Mouse (Mus musculus) adrenal gland, adult (tissue): Measurements from ENCODE around the gene Atp1a1.

Experiments
- DNase-seq, 2 experiments: peaks; one replicate each; pipeline ENCODE4 v3.0.0; 2022 to 2023; ENCODE audit warnings: low spot score in 1 of 2; ENCODE audit not compliant: inconsistent age in 2 of 2

Atp1a1 gene

DNA sequence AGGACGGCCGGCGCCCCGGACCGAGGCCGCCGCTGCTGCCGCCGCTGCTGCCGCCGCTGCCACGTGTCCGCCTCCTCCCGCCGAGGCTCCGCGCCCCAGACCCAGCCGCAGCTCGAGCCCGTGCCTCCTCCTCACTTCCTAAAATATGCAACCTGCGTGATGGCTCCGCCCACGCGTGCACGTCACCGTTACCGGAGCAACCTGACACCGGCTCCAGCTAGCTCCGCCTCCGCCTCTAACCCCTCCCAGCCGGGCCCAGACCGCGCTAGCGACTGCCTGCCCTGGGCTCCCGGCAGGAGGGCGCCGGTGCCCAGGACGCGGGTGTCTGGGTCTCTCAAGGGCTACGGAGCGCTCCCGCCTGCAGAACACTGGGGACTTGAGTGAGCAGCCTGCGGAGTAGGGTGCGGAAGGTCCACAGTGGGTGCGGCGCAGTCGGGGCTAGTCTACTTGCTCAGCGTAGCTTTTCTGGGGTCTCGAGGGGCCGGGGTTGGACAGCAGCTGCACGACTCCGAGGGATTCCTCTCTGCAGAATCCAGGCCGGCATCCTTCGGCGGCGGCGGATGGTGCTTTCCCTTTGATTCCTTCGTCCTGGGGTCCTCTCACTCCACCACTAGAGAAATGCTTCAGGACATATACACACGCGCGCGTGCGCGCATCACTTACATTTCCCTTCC, at the start of gene Atp1a1:
TSS of gene Atp1a1 (minus strand) at position 135 of the 674 bp plus-strand sequence.
- peak; percentile 99 to 100 for DNase-seq

GRCm38 (mm10) chr3:101653446-101653845, 49.0 kb upstream of the Atp1a1 start:
- no peak for DNase-seq

GRCm38 (mm10) chr3:101652967-101653366, 48.5 kb upstream of the Atp1a1 start:
- DNase-seq, result peak in 1 of 2 experiments; percentile 53

DNA sequence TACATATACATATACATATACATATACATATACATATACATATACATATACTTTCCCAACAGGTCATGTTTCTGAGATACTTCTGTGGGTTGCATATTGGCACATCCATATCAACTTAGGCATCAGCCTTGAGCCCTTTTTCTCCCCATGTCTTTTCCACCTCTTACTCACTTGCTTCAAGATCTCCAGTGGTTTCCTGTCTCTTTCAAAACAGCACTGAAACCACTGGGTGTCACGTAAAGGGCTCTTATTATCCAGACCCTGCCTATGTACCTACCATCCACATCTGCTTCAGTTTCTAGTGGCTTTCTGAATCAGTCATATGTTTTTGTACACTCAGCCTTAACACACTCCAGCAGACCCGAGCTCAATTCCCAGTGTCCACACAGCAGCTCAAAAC, 45.8 kb upstream of the Atp1a1 start:
- DNase-seq, result no peak

DNA sequence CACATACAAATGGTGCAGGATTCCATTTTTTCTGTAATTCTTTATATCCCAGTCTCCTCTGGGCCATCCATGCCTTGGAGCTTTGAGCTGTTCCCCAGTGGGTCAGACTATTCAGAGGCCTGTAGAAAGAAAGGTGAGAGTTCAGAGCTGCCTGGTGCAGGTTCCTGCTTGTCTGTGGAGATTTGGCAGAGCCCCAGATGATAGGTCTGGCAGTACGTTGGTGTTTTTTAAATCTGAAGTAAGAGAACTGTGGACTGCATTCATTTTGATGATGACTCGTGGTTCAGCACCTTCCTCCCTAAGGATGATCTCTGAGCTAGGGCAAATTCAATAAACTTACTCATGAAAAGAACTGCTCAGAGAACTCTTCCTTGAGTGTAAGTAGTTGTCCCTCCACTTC, 44.8 kb upstream of the Atp1a1 start:
- DNase-seq, result no peak

DNA sequence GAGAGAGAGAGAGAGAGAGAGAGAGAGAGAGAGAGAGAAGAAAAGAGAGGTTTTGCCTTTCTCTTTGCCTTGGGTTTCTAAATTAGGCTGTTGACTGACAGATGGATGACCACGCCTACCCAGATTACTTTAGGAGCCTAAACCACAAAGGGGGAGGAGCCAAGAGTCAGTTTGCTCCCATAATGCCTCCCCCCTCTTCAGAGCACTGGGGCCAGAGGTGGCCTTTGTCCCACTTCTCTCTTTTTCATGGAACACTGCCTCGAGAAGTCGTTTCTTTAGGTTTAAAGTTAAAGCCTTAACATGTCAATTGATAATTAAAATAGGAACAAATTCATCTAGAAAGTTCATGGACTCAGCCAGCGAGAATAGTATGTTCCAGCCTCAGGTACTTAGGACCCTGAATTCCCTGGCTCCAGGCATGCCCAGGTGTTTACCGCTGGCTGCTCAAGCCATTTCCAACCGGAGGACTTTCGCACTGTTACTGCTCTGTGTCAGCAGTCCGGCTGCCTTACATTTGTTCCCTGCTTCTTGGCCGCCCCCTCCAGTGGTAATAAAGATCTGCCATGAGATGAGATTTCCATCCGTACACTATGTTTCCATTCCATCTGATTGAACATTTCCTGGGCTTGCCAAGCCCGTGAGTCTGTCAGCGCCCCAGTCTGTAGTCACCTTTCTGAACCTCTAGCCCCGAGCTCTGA, 43.8 kb upstream of the Atp1a1 start:
- DNase-seq, result no peak

DNA sequence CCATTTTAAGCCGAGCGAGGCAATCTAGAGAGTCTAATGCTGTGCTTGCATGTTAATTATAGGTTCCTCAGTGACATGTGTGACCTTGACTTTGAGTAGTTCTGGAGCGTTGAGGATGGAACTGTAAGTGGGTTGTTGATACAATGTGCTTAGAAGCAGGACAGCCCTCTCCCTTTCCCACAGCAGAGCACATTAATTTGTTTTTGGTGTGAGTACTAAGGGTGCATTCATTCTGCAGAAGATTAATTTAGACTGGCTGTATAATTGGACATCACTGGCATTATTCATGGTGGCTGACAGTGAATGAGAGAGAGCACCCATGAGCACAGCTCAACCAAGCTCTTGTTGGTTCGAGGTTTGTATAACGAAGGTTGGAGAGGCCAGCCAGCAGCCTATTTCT, 42.3 kb upstream of the Atp1a1 start:
- DNase-seq, result no peak

- DNase-seq, result no peak
Observed at GRCm38 (mm10) chr3:101645569-101646106, 41.2 kb upstream of the Atp1a1 start.

DNA sequence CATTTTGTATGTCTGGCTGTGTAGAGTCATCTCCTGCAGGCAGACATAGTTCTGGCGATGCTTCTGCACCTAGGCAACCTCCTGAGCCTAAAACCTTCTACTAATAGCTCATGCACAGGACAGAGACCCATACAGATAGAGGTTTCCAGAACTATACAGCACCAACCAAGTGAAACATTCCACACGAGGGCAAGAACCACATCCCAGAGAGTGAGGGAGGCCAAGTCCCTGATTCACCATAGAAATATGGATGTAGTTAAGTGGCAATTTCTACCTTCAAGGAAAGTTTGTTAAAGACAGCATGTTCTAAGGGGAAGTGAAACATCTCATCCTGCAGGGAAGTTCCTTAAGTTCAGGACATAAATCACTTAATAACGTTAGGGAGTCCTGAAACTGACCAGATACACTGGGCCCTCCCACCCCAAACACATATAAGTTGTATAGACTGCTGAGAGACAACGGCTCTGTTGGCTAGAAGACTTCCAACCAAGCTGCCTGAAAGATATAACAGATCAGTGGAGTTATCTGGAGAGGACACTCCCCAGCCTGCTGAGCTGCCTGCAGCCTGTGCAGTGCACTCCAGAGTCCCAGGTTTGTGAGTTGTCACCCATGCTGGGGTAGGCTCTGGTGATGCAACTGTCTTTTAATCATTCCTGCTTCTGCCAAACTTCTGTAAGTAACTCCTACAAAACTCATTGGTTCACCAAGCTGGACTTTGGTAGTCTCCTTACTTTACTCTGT, 39.7 kb upstream of the Atp1a1 start:
- no peak for DNase-seq

GRCm38 (mm10) chr3:101643264-101643663, 38.8 kb upstream of the Atp1a1 start:
- DNase-seq, result no peak

- peak in 1 of 2 experiments; percentile 56 for DNase-seq
Observed at GRCm38 (mm10) chr3:101638223-101638622, 33.7 kb upstream of the Atp1a1 start.

GRCm38 (mm10) chr3:101636510-101636909, 32.0 kb upstream of the Atp1a1 start:
- DNase-seq, result no peak

DNA sequence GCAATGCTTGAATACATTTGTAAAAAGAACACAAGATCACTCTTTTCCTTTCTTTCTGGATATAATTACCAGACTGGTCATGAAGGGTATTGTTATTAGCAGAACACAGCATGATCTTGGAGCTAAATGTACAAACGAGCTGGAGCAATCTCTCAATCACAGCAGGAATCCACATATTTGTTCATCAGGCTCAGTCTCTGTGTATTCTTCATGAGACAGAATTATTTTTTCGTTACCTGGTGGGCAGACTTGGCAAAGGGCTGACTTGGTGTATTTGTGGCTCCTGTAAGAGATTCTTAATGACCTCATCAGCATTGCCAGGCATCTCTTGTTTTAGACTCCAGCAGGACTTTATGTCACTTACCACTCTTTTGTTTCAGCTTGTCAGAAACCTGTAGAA, 31.6 kb upstream of the Atp1a1 start:
- no peak for DNase-seq

- DNase-seq, result no peak
Observed at GRCm38 (mm10) chr3:101634141-101634900, 29.8 kb upstream of the Atp1a1 start.

DNA sequence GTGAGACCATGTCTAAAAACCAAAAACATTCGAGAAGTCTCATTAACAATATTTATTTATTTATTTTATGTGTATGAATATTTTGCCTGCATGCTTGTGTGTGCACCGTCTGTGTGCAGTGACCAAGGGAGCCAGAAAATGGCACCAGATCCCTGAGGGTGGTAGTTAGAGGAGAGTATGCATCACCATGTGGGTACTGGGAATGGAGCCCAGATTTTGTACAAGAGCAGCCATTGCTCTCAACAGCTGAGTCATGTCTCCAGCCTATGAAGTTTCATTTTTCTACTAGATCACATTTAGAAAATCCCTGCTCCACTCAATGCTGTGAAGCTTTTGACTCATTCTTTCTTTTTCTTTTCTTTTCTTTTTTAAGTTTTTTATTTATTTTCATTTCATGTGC, 23.8 kb upstream of the Atp1a1 start:
- no peak for DNase-seq

GRCm38 (mm10) chr3:101624287-101624686, 19.8 kb upstream of the Atp1a1 start:
- peak in 1 of 2 experiments; percentile 53 for DNase-seq

DNA sequence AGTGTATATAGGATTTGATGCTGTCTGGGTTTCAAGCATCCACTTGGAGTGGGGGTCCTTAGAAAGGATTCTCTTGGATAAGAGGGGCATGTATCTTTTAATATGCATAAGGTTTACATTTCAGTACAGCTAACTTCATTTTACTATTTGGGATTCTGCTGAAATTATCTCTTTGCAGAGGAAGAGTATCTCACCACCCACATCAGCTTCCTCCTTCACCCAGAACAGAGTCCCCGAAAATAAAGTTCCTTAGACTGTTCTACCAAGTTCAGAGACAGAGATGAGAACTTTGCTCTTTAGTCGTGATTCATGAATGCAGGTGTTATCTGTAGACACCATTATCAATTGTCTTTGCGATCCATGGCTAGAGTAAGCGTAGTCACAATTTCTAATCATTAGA, 14.5 kb upstream of the Atp1a1 start:
- DNase-seq, result no peak

- no peak for DNase-seq
Observed at GRCm38 (mm10) chr3:101618505-101618904, 14.0 kb upstream of the Atp1a1 start.

- peak; percentile 52 to 80 for DNase-seq
Observed at GRCm38 (mm10) chr3:101617451-101617850, 13.0 kb upstream of the Atp1a1 start.

GRCm38 (mm10) chr3:101617007-101617406, 12.5 kb upstream of the Atp1a1 start:
- no peak for DNase-seq

DNA sequence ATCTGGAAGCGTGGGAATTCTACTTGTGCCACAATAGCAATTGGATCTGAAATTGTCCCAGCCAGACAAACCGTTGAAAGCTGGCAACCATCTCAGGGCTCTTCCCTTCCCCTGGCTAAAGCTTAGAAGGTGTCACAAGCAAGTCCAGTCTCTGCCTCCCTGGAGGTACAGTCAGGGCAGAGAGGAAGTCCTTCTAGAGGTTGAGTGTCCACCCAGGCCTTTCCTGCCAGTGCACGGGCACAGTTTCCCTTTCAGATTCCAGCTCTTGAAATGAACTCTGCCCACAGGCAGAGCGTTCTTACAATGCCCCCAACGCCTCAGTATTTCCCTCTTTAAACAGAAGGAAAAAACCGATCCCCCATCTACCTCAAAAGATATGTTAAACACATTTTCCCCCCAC, 11.4 kb upstream of the Atp1a1 start:
- DNase-seq, result no peak
